Mouse (Mus musculus) midbrain, embryonic 14.5 days (tissue): ENCODE data around the gene Prr23a3. TPM values are rescaled to one million over a fixed set of nuclear protein-coding genes. Genes with fewer than 3 reads are reported as not detected.

Experiments used
- ATAC-seq: fragments of 200-750 bp; cut with Nextera tagmentation; 2 replicates; pipeline ENCODE4 v1.8.0; 2017; ENCODE audit warnings: moderate number of reproducible peaks, moderate library complexity; ENCODE audit not compliant: low FRiP score, low TSS enrichment
- DNase-seq: peaks from one replicate; pipeline ENCODE4 v3.0.0-alpha.2; 2015
- H3K27ac ChIP-seq: fragments of 300-500 bp; sonication (generic); replicated peaks from 2 replicates; pipeline ENCODE4 v1.5.1; 2014; ENCODE audit warnings: mild to moderate bottlenecking, low read depth, low read length, moderate library complexity
- H3K27me3 ChIP-seq: fragments of 300-500 bp; sonication (generic); 2 replicates; pipeline ENCODE4 v1.6.1; 2014; ENCODE audit warnings: low read length, control low read depth, mixed read lengths; ENCODE audit not compliant: control insufficient read depth, insufficient read depth
- H3K36me3 ChIP-seq: fragments of 300-500 bp; sonication (generic); 2 replicates; pipeline ENCODE4 v1.6.1; 2014; ENCODE audit warnings: low read length, control low read depth; ENCODE audit not compliant: control insufficient read depth, insufficient read depth
- H3K4me1 ChIP-seq: fragments of 300-500 bp; sonication (generic); 2 replicates; pipeline ENCODE4 v1.6.1; 2014; ENCODE audit warnings: mild to moderate bottlenecking, antibody characterized with exemption, low read length, control low read depth; ENCODE audit not compliant: control insufficient read depth, insufficient read depth
- H3K4me2 ChIP-seq: fragments of 300-500 bp; sonication (generic); 2 replicates; pipeline ENCODE4 v1.6.1; 2014; ENCODE audit warnings: mild to moderate bottlenecking, low read length, moderate library complexity
- H3K4me3 ChIP-seq: fragments of 300-500 bp; sonication (generic); replicated peaks from 2 replicates; pipeline ENCODE4 v1.5.1; 2014; ENCODE audit warnings: low read depth, low read length
- H3K9ac ChIP-seq: fragments of 300-500 bp; sonication (generic); replicated peaks from 2 replicates; pipeline ENCODE4 v1.6.1; 2014; ENCODE audit warnings: mild to moderate bottlenecking, low read length, moderate library complexity
- H3K9me3 ChIP-seq: fragments of 300-500 bp; sonication (generic); 2 replicates; pipeline ENCODE4 v1.6.1; 2016; ENCODE audit warnings: low read length, control low read depth, mixed read lengths; ENCODE audit not compliant: control insufficient read depth
- WGBS: fragments of 180-500 bp; shearing (Covaris S2); extraction: QIAGEN DNeasy Blood & Tissue Kit; methylation state at CpG from one replicate; pipeline ENCODE4 v1.1.7; 2014; 5-methylcytosine and 5-hydroxymethylcytosine counted together
- polyA plus RNA-seq: library from polyadenylated mRNA; unstranded; fragments of >200 nt; fragmentation: Nextera tagmentation; extraction: Ambion mirVana; gene quantifications from 2 replicates; pipeline ENCODE4 v1.2.1, GENCODE M21; 2014

Prr23a3 gene
- polyA plus RNA-seq, 1 experiment from 2014 or later = not detected

DNA sequence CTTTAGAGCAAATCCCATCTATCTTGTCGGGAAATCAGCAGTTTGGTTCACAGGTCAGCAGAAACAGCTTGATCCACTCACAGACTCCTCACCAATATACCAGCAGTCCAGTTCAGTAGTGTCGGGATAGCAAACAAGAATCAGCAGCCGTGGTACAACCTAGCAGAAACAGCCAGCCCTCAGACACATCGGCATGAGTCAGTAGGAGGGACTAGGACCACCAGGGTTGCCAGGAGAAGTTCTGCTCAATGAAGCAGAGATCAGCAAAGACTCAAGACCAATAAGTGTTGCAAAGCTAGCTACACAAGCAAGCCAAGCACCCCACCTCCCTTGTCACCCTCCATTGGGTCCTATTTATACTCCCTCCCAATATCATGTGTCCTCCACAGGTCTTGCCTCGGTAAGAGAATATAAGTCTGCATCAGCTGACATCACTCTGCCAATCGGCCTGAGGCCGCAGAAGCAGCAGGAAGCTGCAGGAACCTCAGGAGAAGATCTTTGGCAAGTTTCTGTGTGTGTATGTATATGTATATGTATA, 27.0 kb upstream of the Prr23a3 start:
- H3K4me3 ChIP-seq = no peak overlapping the region
- ATAC-seq (no peak), DNase-seq (no peak)
- H3K9me3 ChIP-seq = no peaks in the 10 kb centered on the region
- H3K36me3 ChIP-seq = no peaks in the 10 kb centered on the region
- 83% methylated on average over 7 of the region's 7 CpGs for WGBS
- H3K9ac ChIP-seq = no peak overlapping the region
- no peak overlapping the region for H3K4me2 ChIP-seq
- H3K4me1 ChIP-seq = no peaks in the 10 kb centered on the region
- no peak overlapping the region for H3K27ac ChIP-seq
- no peaks in the 10 kb centered on the region for H3K27me3 ChIP-seq

DNA sequence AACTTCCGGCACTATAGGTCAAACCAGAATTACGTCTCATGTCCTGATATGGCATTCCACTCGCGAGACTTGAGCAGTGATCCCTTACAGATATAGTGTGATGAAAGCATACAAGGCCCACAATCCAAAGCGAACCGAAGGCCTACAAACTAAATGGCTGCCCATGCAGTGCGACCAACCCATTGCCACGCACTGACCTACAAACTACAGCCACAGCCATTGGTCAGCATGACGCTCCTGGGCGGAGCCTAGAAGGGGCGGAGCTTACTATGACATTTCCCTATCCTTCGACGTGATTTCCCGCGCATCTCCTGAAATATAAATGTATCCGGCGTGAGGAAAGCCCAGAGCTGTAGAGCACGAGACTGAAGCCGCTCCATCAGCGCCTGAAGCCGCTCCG, 22.4 kb upstream of the Prr23a3 start, which contains the start of gene Prr23a1:
Gene Prr23a1 (plus strand): TSS at position 387 of the 400 bp plus-strand sequence.
- H3K27ac ChIP-seq = no peak within 1 kb of the TSS
- no peaks in the 10 kb centered on the region for H3K27me3 ChIP-seq
- ATAC-seq (no peak), DNase-seq (peak; percentile 3)
- no peaks in the 10 kb centered on the region for H3K36me3 ChIP-seq
- WGBS = 58% methylated on average over 22 of the region's 22 CpGs
- H3K4me2 ChIP-seq = 0 out of 2 replicates have a peak within 1 kb of the TSS, but pooled peaks have one; percentile 17
- no peaks in the 10 kb centered on the region for H3K9me3 ChIP-seq
- H3K4me1 ChIP-seq = no peaks in the 10 kb centered on the region
- H3K9ac ChIP-seq = no peak within 1 kb of the TSS
- no peak within 1 kb of the TSS for H3K4me3 ChIP-seq

DNA sequence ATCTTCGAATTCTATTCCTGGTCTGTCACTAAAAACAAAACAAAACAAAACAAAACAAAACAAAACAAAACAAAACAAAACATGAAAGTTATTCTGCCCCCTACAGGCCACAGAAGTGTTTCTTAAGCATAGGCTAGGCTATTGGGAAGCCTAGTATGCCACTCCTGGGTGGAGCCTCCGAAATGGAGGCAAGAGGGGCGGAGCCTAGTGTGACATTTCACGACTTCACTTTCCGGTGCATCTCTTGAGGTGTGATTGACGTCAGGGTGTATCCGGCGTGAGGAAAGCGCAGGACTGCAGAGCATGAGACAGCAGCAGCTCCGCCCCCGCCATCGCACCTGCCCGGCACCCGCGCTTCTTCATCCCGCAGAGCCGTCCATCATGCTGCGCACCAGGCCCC, 8.4 kb upstream of the Prr23a3 start, which contains the start of gene Prr23a2:
Gene Prr23a2 (plus strand): TSS at position 285 of the 400 bp plus-strand sequence.
- ATAC-seq (no peak), DNase-seq (no peak)
- Histone ChIP-seq H3K4me1 (no peaks in the 10 kb centered on the region), H3K36me3 (no peaks in the 10 kb centered on the region), H3K9ac (no peak within 1 kb of the TSS), H3K27ac (no peak within 1 kb of the TSS), H3K4me2 (no peak within 1 kb of the TSS), H3K27me3 (no peaks in the 10 kb centered on the region), H3K9me3 (no peaks in the 10 kb centered on the region), H3K4me3 (no peak within 1 kb of the TSS)
- WGBS = 76% methylated on average over 18 of the region's 18 CpGs

GRCm38 (mm10) chr9:98863463-98863862, 1.1 kb upstream of the Prr23a3 start:
- no peak overlapping the region for H3K9ac ChIP-seq
- H3K27me3 ChIP-seq = no peaks in the 10 kb centered on the region
- H3K36me3 ChIP-seq = no peaks in the 10 kb centered on the region
- H3K9me3 ChIP-seq = no peaks in the 10 kb centered on the region
- H3K4me2 ChIP-seq = no peak overlapping the region
- ATAC-seq (no peak), DNase-seq (no peak)
- H3K4me1 ChIP-seq = no peaks in the 10 kb centered on the region
- WGBS = 66% methylated on average over 3 of the region's 3 CpGs
- no peak overlapping the region for H3K27ac ChIP-seq
- H3K4me3 ChIP-seq = no peak overlapping the region

GRCm38 (mm10) chr9:98901486-98901885, 36.9 kb downstream of the Prr23a3 start:
- WGBS = 86% methylated on average over 1 of the region's 1 CpGs
- Histone ChIP-seq H3K36me3 (no peaks in the 10 kb centered on the region), H3K27me3 (no peaks in the 10 kb centered on the region), H3K27ac (no peak overlapping the region), H3K4me2 (no peak overlapping the region), H3K4me3 (no peak overlapping the region), H3K9me3 (peaks cover 11% of the 10 kb centered on the region), H3K4me1 (no peaks in the 10 kb centered on the region), H3K9ac (no peak overlapping the region)
- no peak for ATAC-seq
- no peak for DNase-seq

GRCm38 (mm10) chr9:98902819-98903218, 38.3 kb downstream of the Prr23a3 start, which contains the start of gene 7420426K07Rik:
TSS of gene 7420426K07Rik (plus strand) at chr9:98903119.
- H3K9me3 ChIP-seq = no peaks in the 10 kb centered on the region
- no peaks in the 10 kb centered on the region for H3K4me1 ChIP-seq
- H3K36me3 ChIP-seq = no peaks in the 10 kb centered on the region
- no peak within 1 kb of the TSS for H3K4me2 ChIP-seq
- ATAC-seq (no peak), DNase-seq (no peak)
- no peak within 1 kb of the TSS for H3K27ac ChIP-seq
- no peak within 1 kb of the TSS for H3K4me3 ChIP-seq
- 93% methylated on average over 2 of the region's 2 CpGs for WGBS
- no peak within 1 kb of the TSS for H3K9ac ChIP-seq
- H3K27me3 ChIP-seq = no peaks in the 10 kb centered on the region

Other genes starting within 250 kb of the Prr23a3 start
- gene Prr23a1, start 22.3 kb upstream of the Prr23a3 start, polyA plus RNA-seq = 0.26 TPM in 1 of 2 replicates, not detected in the other
- not detected in 2 replicates for gene Prr23a2, start 8.3 kb upstream of the Prr23a3 start, polyA plus RNA-seq
- not detected in 2 replicates for gene 7420426K07Rik, start 38.4 kb downstream of the Prr23a3 start, polyA plus RNA-seq
- 0.45 and 0.95 TPM in 2 replicates for gene Foxl2, start 90.5 kb downstream of the Prr23a3 start, polyA plus RNA-seq
- 112 and 126 TPM in 2 replicates for gene Faim, start 121.6 kb downstream of the Prr23a3 start, polyA plus RNA-seq
- not detected in 2 replicates for gene Gm1123, start 170.9 kb downstream of the Prr23a3 start, polyA plus RNA-seq